Mouse (Mus musculus) right cerebral cortex, postnatal 14 days (tissue): ENCODE data around the gene Foxo3.

ENCODE experiments used
- DNase-seq: peaks from one replicate; pipeline ENCODE4 v3.0.0; 2022

The Foxo3 gene

GRCm38 (mm10) chr10:42275401-42275870 is 1.1 kb downstream of the Foxo3 start:
- DNase-seq = peak; percentile 48

GRCm38 (mm10) chr10:42274712-42275400 is 1.7 kb downstream of the Foxo3 start:
- DNase-seq = peak; percentile 21

- DNase-seq = no peak
Observed at GRCm38 (mm10) chr10:42273760-42274691, 2.5 kb downstream of the Foxo3 start.

GRCm38 (mm10) chr10:42273403-42273759 is 3.2 kb downstream of the Foxo3 start:
- no peak for DNase-seq

DNA sequence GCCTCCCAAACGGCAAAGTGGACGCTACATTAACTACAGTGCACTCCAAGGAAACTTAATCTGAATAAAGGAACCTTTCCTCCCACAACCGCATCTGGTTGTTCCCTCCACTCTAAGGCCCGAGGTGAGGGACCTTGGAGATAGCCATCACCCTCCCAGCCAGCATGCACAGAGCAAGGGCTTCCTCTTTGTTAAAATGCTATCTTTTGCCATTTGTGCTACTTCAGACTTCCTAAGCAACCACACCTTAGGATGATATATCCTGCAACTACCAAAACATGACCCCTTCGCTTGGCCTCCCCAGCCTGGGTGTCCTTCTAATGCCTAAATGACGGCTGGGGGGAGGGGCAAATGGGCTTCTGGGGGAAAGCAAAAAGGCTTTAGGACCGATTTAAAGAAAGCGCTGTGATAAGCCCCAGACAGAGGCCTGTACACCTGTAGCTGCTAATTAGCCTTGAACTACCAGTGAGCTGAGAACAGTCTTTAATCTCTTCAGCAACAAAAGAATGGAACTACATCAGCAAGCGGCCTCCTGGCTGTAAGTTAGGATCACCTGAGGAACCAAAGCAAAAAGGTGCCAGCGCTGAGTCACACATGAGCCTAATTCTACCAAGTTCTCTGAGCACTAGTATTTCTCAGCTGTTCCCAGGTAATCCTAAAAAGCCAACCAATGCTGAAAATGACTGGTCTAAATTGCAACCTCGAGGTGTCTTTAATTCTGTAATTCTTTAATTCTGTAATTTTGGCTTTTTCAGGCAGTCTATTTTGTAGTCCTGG is 4.9 kb downstream of the Foxo3 start:
- no peak for DNase-seq

- DNase-seq = no peak
Observed at GRCm38 (mm10) chr10:42270277-42271083, 6.1 kb downstream of the Foxo3 start.

DNA sequence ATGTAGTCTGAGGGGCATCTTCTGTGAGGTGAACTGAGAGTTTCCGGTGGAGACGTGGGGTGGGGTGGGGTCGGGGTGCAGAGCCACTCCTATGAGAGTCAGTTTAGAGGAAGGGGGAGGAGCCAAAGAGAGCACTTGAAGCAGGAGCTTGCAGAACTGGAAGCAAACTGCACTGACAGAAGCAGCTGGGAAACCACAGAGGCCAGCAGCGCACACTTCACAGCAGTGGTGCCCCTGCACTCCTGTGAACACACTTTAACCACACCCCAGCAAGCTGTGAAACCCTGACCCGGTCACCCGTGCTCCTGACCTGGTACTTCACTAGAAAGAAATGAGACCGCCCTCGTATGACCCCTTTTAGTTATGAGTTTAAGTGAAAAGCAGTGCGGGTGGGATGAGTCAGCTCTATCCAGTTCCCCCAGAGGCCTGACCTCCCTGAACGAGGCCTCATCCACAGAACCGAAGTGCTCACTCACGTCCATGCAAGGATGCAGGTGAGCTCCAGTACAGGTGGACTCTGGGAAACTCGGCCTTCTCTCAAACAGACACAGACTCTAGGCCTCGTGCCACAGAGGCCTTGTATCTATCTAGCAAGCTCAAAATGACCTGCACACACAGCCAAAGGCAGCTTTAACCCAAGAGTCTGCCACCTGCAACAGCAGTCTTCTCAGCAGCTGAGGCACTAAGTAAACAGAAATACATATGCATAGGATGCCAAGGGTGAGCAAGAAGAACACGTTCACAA is 7.1 kb downstream of the Foxo3 start:
- DNase-seq = no peak

DNA sequence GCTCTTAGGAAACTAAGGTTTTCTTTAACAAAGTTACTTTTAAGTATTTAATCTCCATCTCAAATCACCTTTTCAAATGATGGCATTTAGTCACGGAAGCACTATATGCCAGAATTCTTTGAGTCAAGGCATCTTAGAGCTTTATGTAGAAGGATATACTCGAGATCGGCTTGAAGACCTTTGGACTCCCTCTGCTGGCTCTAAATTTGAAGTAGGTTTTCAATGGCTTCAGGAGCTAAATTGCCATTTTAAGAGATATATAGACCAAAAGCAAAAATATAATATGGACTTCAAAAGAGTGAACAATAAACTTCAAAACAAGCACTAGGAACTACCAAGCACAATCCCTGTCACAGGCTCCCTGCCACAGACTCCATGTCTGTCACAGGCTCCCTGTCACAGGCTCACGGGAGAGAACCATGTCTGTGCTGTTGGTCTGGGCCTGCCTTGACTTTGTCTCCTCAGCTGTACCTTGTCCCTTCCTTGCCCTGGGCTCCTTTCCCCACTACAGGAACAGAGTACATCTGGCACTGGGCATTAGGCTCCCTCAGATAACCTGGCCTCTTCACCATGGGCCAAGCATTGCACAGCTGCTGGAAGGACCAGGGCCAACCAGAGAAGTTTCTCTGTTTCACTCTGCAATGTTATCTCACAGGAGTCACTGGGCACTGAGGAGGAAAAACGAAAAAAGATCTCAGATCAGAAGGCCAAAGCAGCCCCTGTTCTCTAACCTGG is 8.6 kb downstream of the Foxo3 start:
- no peak for DNase-seq

GRCm38 (mm10) chr10:42265021-42265689 is 11.4 kb downstream of the Foxo3 start:
- no peak for DNase-seq

DNA sequence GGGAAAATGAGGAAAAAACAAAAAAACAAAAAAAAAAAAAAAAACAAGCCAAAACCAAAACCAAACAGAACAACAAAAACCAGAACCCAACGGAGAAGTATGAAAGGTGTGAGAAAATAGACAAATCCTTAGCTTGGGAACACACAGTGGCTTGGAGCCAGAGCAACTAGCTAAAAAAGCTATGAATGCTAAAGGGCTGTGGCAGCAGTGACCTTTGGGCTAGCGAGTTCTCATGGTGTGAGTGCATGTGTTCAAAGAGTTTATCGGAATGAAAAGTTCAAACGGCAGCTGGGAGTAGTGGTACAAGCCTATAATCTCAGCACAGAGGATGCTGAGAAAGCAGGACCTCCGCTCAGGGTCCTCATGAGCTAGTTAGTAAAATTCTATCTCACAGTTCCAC is 12.4 kb downstream of the Foxo3 start:
- no peak for DNase-seq

GRCm38 (mm10) chr10:42263701-42264100 is 12.9 kb downstream of the Foxo3 start:
- DNase-seq = no peak

DNA sequence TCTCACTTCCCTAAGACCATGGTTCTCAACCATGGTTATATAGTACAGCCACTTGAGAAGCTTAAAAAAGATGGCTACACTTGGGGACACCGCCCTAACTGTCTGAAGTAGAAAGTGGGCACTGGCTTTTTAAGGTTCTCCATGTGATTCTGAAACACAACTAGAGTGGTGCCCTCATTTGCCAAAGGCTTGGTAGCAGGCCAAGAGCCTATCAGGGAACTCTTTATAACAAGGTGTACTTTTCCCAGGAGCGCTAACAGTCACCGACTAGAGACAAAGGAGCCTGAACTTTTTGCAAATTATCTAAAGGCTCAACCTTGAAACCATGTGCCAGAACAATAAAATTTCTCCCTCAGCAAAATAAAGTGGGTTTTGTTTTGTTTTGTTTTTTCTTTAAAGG is 14.5 kb downstream of the Foxo3 start:
- DNase-seq = no peak

- no peak for DNase-seq
Observed at GRCm38 (mm10) chr10:42261103-42261502, 15.5 kb downstream of the Foxo3 start.

DNA sequence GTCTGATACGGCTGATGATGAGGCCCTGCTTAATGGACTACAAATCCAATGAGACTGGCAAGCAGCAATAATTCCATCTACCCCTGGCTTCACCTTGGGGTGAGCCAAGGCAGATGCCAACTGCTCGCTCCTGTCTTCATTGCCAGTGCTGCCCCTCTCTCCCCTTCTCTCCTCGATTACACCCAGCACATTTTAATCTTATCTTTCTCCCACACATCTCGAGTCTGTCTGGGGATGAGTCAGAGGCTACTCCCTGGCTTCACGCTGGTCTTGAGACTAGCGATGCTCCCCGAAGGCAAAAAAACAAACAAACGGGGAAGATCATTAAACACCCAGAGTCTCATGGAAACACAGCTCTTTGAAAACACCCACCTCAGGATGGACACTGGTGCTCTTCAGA is 16.0 kb downstream of the Foxo3 start:
- no peak for DNase-seq

GRCm38 (mm10) chr10:42259602-42260001 is 17.0 kb downstream of the Foxo3 start:
- DNase-seq = no peak

- no peak for DNase-seq
Observed at GRCm38 (mm10) chr10:42257985-42258384, 18.6 kb downstream of the Foxo3 start.

DNA sequence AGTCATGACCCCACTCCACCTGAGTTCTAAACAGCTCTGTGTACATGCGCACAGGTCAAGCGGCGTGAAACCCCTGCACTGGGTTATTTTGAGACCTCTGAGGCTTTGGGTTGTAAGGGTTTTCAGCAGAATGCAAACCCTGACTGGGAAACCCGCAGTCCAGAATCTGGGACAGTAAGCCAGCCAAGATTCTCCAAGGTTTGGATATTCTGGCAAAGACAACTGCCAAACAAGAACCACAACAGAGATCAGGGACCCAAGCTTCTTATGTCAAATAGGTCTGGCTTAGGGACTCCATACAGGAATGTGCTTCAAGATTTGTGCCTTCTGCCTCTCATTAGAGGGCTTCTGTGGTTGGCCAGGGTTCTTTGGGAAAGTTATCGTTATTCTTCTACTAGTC is 21.8 kb downstream of the Foxo3 start:
- no peak for DNase-seq

- DNase-seq = no peak
Observed at GRCm38 (mm10) chr10:42251749-42252323, 24.7 kb downstream of the Foxo3 start.

GRCm38 (mm10) chr10:42251203-42251602 is 25.4 kb downstream of the Foxo3 start:
- peak; percentile 30 for DNase-seq

- DNase-seq = no peak
Observed at GRCm38 (mm10) chr10:42249965-42250364, 26.6 kb downstream of the Foxo3 start.
